Mouse (Mus musculus): ENCODE measurements around the gene Cd44.

Gene Cd44

GRCm38 (mm10) chr2:102815289-102815809 is 86.1 kb downstream of the Cd44 start:
- DNase-seq = no peak

- DNase-seq = no peak
Measured at GRCm38 (mm10) chr2:102812756-102813155, 88.7 kb downstream of the Cd44 start.

- no peak for DNase-seq
Measured at GRCm38 (mm10) chr2:102809436-102809835, 92.0 kb downstream of the Cd44 start.

- no peak for DNase-seq
Measured at GRCm38 (mm10) chr2:102807633-102808032, 93.8 kb downstream of the Cd44 start.

- DNase-seq = no peak
Measured at GRCm38 (mm10) chr2:102805761-102806496, 95.5 kb downstream of the Cd44 start.

GRCm38 (mm10) chr2:102805283-102805682 is 96.2 kb downstream of the Cd44 start:
- DNase-seq = no peak

GRCm38 (mm10) chr2:102804109-102804508 is 97.4 kb downstream of the Cd44 start:
- DNase-seq = peak; percentile 57

GRCm38 (mm10) chr2:102801899-102802298 is 99.6 kb downstream of the Cd44 start:
- no peak for DNase-seq

- no peak for DNase-seq
Measured at GRCm38 (mm10) chr2:102798149-102798548, 103.3 kb downstream of the Cd44 start.

- no peak for DNase-seq
Measured at GRCm38 (mm10) chr2:102795034-102795433, 106.4 kb downstream of the Cd44 start.

- DNase-seq = no peak
Measured at GRCm38 (mm10) chr2:102792804-102793203, 108.7 kb downstream of the Cd44 start.

- no peak for DNase-seq
Measured at GRCm38 (mm10) chr2:102791641-102792040, 109.8 kb downstream of the Cd44 start.

- DNase-seq = no peak
Measured at GRCm38 (mm10) chr2:102785696-102786095, 115.8 kb downstream of the Cd44 start.

- DNase-seq = no peak
Measured at GRCm38 (mm10) chr2:102782751-102783150, 118.7 kb downstream of the Cd44 start.

GRCm38 (mm10) chr2:102778208-102778607 is 123.3 kb downstream of the Cd44 start:
- DNase-seq = no peak

- no peak for DNase-seq
Measured at GRCm38 (mm10) chr2:102775561-102775960, 125.9 kb downstream of the Cd44 start.

- no peak for DNase-seq
Measured at GRCm38 (mm10) chr2:102774700-102775099, 126.8 kb downstream of the Cd44 start.

- DNase-seq = no peak
Measured at GRCm38 (mm10) chr2:102772276-102772675, 129.2 kb downstream of the Cd44 start.

- DNase-seq = no peak
Measured at GRCm38 (mm10) chr2:102771304-102771703, 130.2 kb downstream of the Cd44 start.

- no peak for DNase-seq
Measured at GRCm38 (mm10) chr2:102768267-102768666, 133.2 kb downstream of the Cd44 start.

- no peak for DNase-seq
Measured at GRCm38 (mm10) chr2:102764602-102765374, 136.7 kb downstream of the Cd44 start.

- DNase-seq = no peak
Measured at GRCm38 (mm10) chr2:102763991-102764390, 137.5 kb downstream of the Cd44 start.

GRCm38 (mm10) chr2:102763176-102763575 is 138.3 kb downstream of the Cd44 start:
- no peak for DNase-seq
